Mouse (Mus musculus) brain, embryonic 18.5 days (tissue): ENCODE results near the gene Dctn5.
"Not testable (repeated sequence)": the region's sequence is repeated elsewhere in the genome, so short reads cannot be mapped to it uniquely, and the experiment has no call there.

Source experiments
- DNase-seq: peaks from one replicate; pipeline ENCODE4 v3.0.0-alpha.2; 2012; ENCODE audit warnings: low read depth, low spot score

Dctn5 gene

DNA sequence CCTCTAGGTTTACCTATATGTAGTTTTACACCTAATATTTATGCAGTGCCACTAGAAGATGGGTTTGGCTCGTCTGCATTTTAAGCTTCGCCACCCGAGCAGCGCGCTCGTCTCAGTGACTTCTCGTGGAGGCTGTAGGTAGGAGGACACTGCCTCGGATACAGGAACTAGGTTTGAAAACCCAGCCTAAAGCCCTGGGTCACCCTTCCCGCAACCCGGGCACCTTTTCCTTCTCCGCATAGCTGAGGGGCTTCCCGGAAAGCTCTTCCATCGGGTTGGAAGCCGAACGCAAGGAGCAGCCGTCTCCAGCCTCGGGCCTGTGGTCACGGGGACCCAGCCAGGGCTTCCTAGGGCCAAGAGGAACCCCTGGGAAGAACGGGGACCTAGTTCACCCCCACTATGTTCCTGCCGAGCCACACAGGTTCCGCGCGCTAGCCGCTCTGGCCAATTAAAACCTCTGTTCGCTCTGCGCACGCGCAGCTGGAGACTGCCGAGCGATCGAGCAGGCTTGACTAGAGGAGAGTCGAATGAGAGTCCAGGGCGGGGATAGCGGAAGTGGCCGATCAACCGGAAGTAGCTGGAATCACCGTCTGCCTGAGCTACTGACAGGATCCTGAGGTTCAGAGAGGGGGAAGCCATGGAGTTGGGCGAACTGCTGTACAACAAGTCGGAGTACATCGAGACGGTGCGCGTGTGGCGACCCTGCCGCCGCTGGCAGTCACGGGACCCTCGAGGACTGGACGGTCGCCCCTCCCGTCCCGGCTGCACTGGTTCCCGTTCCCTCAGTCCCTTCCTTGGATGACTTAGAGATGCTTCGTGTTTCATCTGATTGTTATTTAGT is at the start of gene Dctn5, which contains the start of gene Palb2:
Gene Dctn5, plus strand, starts transcription at position 545 of the 841 bp plus-strand sequence.
Gene Palb2, minus strand, starts transcription at position 489 of the 841 bp plus-strand sequence.
- DNase-seq, result peak; percentile 90

DNA sequence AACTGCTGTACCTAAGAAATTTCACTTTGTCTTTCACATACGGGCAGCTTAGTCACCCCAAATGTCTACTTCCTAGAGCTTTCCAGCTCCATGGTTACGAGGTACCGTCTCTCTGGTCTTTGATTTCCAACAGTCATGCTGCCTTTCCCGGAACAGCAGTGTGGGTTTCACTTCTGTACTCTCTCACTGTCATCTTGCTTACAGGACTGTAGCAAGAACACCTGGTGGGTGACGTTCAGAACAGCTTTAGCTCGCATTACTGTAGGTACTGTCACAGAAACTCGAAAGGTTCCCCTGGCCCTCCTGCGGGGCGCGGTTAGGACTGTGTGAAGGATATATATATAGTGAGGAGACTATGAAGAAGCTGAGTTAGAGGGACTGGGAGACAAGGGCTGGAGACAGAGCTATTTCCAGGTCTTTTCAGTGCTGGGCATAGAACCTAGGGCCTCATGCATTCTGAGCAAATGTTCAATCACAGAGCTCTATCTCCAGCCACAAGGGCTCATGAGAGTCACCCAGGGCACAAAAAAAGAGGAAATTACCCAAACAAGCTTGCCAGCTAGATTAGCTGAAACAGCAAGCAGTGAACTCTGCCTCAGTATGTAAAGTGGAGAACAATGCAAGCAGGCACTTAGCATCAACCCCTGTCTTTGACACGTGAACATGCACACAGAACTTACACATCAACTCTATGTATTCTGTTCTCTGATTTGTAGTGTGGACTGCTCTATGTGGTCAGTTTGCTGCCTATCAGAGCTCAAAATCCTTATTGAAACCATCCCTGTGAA is 45.5 kb upstream of the Dctn5 start:
- no peak for DNase-seq

DNA sequence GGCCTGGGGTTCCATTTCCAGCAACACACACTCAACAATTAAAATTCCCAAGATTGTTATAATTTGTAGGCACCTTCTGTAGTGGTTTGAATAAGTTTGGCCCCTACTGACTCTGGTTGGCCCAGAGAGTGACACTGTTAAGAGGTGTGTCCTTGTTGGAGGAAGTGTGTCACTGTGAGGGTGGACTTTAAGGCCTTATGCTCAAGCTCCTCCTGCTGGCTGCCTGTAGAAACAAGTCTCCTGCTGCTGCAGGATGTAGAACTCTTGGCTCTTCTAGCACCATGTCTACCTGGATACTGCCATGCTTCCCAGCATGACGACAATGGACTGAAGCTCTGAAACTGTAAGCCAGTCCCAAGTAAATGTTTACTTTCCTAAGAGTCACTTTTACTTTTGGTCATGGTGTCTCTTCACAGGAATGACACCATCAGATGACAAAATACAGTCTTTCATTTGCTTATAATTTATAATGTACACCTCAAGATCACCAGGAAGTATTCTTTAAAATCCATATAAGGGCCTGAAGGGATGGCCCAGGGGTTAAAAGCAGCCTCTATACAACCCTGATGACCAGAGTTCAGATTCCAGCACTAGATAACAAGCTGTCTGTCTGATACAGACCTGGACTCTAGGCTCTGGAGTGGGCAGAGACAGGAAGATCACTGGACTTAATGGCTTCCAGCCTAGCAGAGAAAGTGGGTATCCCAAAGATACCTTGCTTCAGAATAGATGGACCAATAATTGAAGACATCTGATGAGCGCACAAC is 38.1 kb upstream of the Dctn5 start:
- DNase-seq, result no peak

DNA sequence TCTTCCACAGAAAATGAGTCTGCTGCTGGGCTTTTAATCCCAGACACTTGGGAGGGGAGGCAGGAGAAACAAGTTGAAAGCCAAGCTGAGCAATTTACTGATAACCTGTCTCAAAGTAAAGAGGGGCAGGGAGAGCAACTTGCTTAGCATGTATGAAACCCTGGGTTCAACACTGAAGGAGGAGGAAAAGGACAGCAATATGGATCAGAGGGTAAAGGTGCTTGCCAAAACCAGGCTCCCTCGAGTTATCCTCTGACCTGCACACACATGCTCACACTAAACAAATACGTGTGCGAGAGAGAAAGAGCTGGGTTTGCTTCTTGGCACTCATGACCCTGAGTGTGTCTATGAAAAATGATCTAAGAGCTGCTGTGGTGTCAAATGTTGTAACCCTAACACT is 34.8 kb upstream of the Dctn5 start:
- no peak for DNase-seq

DNA sequence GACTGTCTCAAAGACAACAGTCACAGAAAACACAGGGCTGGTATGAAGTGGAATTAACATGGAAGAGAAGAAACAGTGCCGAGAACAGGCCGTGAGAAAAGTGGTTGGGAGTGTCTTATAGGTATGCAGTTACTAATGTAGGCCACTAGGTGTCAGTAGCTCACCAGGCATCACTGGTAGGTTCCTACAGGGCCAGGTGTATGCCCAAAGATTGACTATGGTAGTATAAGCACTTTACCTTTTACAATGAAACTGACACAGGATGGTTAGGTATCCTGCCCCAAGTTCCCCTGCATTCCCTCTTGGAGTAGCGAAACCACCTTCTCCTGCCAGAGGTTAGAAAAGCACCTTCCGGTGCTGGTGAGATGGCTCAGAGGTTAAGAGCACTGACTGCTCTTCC is 33.6 kb upstream of the Dctn5 start:
- DNase-seq, result no peak

DNA sequence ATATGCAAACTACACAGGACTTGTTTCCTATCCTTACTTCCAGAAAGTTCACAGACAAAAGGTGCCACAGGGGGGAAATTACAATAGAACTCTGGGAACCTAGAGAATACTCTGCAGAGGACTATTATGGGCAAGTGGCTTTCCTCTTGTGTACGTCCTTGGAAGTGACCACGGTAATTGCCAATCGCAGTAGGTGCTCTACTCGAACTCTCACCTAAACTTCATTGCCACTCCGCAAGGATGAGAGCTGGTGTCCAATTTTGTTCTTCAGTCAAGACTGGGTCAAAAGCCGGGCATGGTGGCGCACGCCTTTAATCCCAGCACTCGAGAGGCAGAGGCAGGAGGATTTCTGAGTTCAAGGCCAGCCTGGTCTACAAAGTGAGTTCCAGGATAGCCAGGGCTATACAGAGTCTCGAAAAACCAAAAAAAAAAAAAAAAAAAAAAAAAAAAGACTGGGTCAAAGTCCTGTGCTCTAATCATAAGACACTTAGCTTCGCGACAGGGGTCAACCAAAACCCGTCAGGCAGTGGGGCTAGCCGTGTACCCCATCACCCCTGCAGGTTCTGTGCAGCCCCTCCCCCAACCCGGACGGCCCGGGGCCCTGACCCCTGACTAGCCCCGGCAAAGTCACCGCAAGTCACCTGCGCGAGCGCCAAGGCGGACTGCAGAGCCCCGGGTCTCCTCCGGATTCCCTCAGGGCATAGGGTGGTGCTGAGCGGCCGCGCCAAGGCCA is 31.7 kb upstream of the Dctn5 start:
- not testable (repeated sequence) for DNase-seq

DNA sequence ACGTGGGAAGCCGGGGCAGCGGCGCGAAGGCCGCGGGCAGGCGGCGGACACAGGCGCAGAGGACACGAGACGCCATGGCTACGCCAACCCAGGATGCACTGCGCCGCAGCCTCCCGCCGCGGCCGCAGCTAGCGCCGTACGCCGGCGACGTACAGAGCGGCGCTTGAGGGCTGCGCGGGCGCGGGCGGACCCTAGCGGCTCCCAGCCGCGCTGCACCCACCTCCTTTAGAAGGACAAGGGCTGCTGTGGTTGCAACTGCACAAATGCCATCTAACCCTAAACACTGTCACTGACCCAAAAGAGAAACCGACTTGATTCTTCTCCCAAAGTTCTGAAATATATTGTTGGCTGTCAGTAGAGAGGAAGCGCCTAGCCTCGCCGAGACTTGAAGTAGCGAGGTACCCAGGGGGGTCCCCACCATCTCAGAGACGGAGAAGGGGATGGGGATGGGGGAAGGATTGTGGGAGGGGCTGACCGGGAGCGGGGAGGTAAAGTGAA is 31.0 kb upstream of the Dctn5 start, which contains the start of gene Ndufab1:
Gene Ndufab1, minus strand, starts transcription at position 140 of the 498 bp plus-strand sequence.
- DNase-seq, result peak; percentile 77

DNA sequence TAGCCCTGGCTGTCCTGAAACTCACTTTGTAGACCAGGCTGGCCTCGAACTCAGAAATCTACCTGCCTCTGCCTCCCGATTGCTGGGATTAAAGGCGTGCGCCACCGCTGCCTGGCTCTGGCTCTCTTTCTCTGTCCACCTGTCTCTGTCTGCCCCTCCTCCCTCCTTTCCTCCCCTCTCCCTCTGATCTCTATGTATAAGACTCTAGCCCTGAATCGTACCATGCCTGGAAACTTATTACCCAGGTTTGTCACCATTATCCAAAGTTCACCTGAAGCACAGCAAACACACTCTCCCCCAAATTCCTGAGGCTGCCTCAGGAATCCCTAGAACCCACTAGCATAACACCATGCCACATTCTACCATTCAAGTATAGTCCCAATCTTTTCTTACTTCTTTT is 24.6 kb upstream of the Dctn5 start:
- no peak for DNase-seq

DNA sequence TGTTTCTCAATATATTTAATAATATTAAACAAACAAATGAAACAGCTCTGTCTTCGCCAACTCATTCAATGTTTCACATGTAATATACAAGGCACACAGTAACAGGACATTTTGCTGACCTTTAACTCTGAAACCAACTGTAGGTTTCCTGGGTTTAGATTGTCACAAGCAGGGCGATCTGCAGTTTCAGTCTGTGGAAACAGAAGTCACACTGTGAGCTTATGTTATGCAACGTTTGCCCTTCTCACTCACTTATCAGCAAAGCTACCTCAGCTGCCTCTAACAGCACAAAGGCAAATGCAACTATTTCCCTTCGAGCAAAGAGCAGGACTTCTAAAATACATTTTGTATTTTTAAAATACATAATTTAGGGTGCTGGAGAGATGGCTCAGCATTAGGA is 9.3 kb upstream of the Dctn5 start:
- no peak for DNase-seq

DNA sequence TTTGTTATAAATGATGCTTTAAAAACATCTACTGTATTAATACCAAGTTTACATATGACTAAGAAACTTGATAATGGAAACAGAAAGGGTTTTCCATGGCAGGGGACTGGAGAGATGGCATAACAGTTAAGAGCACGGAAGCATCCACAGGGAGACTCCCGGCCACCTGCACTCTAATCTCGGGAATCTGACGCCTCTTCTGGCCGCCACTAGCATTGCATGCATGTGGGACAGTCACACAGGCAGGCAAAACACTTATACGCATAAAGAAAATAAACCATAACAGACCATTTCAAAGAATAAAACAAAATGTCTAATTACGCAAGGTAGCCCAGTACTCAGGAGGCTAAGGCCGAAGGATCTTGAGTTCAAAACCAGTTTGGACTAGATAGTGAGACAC is 7.2 kb upstream of the Dctn5 start:
- DNase-seq, result no peak

DNA sequence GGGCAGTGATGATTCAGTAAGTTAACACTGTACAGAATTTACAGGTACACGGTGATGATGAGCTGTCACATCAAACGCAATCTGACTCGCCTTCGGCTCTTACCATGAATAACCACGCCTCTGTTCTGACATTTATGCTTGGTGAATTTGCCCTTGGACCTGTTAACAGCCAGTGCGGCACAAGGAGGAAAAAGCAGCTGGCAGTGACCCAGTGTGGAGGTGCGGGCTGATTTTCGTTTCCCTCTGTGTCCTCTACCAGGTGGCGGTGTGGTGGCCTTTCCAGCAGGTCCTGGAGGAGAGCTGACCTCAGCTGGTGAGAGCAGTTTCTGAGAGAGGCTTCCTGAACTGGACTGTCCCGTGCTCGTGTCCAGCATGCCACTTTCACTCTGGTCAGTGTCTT is 5.9 kb upstream of the Dctn5 start:
- DNase-seq, result no peak

DNA sequence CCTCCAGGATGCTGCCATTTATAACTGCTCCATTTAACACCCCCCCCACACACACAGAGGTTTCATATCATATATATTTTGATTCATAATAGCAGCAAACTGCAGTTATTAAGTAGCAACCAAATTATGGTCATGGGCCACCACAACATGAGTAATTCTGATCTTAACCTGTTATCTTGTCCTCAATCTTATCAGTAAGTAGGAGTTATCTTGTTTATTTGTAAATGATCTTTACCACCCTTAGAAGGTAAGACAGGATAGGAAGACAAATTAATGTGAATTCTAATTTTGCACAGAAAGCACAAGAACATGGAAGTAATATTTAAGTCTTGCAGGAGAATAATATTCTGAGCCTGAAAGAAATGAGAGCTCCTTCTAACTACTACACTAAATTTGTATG is 1.0 kb upstream of the Dctn5 start:
- no peak for DNase-seq

DNA sequence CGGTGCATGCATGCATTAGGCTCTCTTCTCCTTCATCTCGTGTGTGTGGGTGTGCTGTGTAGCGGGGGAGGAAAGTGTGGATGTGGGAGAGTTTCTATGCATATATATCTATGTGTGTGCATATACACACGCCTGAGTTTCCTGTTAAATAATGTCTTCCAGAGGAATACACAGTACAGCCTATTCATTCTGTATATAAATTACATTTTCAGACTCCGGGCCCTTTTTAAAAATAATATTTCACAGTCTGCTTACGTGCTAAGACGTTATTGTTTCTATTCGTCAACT is 441 bp downstream of the Dctn5 start:
- DNase-seq, result no peak

DNA sequence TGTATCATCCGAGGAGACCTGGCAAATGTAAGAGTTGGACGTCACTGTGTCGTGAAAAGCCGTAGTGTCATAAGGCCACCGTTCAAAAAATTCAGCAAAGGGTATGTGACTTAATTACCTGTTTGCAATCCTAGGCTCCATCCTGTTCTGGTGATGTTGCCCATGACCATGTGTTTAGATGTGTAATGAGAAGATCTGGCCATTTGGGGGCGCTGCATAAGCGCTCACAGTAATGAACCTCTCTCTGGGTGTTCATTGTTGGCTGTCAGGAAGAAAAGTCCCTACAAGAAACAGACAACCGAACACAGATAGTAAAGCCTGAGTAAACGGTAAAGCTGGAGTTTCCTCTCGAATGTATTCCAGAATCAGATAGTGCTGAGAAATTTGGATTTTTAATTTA is 2.2 kb downstream of the Dctn5 start:
- no peak for DNase-seq

DNA sequence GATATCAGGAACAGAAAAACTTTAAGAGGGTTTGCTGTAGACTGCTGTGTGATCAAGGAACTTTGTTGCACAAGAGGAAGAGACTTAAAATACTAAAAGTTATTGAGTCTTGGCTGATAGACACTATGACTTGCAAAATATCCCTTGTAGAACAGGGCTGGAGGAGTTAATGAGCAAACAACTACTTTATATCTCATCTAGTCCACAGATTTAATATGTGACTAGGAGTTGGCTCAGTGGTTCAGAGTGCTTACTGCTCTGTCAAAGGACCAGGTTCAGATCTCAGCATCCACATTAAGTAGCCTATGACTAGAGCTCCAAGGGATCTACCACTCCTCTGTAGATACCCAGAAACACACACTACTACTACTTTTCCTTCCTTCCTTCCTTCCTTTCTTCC is 4.2 kb downstream of the Dctn5 start:
- no peak for DNase-seq

DNA sequence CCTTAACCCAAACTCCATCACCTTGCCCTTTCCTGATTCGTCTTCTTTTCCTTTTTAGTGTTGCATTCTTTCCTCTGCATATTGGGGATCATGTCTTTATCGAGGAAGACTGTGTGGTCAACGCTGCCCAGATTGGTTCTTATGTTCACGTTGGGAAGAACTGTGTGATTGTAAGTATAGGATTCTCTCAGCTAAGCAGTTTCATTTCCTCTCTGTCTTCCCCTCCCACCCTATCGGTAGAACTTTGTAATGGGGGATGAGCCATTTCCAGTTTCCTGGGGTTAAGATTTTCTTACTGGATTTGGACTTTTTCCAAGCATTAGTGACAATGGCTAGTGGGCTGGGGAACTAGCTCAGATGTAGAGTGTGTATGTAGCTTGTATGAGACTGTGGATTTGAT is 5.3 kb downstream of the Dctn5 start:
- DNase-seq, result no peak

DNA sequence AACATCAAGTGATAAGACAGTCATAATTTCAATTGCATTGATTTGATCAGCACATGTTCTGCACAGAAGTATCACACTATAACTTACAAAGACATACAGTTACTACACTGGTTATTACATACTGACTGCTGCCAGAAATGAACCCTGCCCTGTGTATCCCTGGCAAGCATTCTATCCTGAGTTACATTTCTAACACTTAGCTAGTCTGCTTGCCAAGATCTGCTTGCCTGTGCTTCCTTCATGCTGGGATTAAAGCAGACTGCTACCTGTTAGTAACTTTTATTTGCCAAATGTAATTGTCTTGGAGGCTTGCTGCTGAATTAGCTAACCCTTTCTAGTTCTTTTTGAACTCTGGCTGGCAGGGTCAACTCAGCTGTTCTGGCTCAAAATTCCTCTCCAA is 8.2 kb downstream of the Dctn5 start:
- no peak for DNase-seq

DNA sequence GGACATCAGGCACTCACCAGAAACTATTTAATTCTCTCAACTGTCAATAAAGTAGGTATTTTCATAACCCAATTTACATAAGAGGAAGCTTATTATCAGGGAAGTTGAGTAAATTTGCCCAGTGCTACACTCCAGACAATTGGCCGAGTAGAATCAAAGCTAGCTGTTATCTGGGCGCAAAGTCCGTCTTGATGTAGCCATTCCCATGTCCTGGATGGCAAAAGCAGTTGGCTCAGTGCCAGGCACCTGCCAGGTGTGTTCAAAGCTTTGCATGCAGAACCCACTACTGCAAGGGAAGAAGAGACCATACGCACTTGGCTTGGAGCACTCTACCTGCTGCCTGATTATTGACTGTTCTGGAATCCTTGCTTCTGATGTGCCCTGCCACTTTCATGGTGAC is 19.6 kb downstream of the Dctn5 start:
- DNase-seq, result no peak

DNA sequence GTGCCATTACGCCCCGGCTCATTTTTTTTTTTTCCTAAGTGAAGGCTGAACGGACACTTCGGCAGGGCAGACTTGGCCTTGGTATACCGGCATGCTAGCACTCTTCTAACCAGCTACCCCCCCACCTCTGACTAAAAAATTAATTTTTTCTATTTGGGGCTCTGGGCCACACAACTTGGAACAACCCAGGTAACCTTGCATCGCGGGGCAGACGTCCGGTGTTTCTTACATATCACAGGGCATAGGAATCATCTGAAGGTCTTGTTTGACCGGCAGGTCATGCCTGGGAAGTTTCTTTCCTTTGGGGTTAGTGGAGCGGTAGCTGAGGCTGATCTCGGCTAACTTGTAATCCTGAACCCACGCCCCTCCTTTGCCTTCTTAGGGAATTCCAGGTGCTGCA is 25.6 kb downstream of the Dctn5 start:
- DNase-seq, result no peak

DNA sequence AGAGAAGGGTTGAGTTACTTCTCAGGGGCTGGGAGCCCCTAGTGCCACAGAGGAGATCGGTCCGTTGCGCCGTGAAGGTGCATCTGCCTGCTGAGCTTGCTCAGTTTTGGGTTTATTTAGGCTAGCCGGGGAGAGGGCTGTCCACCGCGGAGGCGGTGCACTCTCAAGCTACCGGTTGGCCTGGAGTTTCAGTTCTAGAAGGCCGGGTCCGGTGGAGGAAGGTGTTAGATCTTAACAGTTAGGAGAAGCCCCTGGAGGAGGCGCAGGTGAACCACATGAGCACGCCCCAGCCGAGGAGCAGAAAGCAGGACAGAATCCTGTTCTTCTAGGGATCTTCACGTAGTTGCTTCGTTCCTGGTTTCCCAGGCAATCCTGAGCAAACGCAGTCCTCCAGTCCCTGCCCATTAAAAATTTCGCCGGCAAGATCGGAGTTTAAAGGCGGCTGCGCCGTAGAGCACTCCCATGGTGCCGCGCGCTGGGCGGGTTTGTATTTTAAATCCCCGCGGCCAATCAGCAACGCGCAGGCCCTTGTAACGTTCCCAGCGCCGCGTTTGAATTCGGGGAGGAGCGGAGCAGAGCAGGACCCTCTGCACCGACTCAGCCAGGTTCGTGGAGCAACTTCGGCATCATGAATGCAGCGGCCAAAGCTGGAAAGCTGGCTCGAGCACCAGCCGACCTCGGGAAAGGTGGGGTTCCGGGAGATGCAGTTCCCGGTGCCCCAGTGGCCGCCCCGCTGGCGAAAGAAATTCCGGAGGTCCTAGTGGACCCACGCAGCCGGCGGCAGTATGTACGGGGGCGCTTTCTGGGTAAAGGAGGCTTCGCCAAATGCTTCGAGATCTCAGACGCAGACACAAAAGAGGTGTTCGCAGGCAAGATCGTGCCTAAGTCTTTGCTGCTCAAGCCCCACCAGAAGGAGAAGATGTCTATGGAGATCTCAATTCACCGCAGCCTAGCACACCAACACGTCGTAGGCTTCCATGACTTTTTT is 26.4 kb downstream of the Dctn5 start, which contains the start of gene Plk1:
Gene Plk1, plus strand, starts transcription at position 525 of the 988 bp plus-strand sequence.
- DNase-seq, result peak; percentile 68
